Comparison of ENCODE assay signal across 31 mouse cellular contexts in genomic region chr13:99814801-99815200, GRCm38 (mm10).
A peak's percentile ranks its signal among the peaks of the same experiment; 100 is the strongest.
DNase-seq lines count a peak whose midpoint lies in the region; ATAC-seq and TF ChIP-seq lines count a peak whose summit lies in the region.
"Had no signal": no experiment of that assay in that cellular context is flagged by ENCODE, and none has a peak within 500 bp of the region (broad histone marks: within the 10 kb centered on the region; RNA-seq: fewer than 3 reads in every experiment).

No protein-coding gene starts in this region.

- no peak for TF ChIP-seq POLR2A in myocyte (IDR thresholded peaks at IDR 0.05; ENCODE audit: insufficient read length, low read depth)

- H3K9ac ChIP-seq in kidney, embryonic 14.5 days (ENCODE audit: low read depth, low read length): no peak overlapping the region
- H3K9ac ChIP-seq: heart, embryonic 15.5 days; hindbrain, embryonic 13.5 days; liver, embryonic 12.5 days; liver, postnatal 0 days; neural tube, embryonic 13.5 days had no signal

- no peak overlapping the region for H3ac ChIP-seq in myocyte (ENCODE audit: control insufficient read depth, insufficient read length)

- no peaks in the 10 kb centered on the region for H3K9me3 ChIP-seq in kidney, embryonic 14.5 days (ENCODE audit: control insufficient read depth, low read length)
- H3K9me3 ChIP-seq: heart, embryonic 10.5 days; heart, embryonic 15.5 days; hindbrain, embryonic 13.5 days; liver, embryonic 12.5 days; neural tube, embryonic 13.5 days had no signal

- H3K79me2 ChIP-seq in myocyte (ENCODE audit: control insufficient read depth, insufficient read depth): no peaks in the 10 kb centered on the region

- H3K36me3 ChIP-seq in myocyte (ENCODE audit: control insufficient read depth, insufficient read depth): no peaks in the 10 kb centered on the region
- H3K36me3 ChIP-seq in kidney, embryonic 14.5 days (ENCODE audit: control insufficient read depth, insufficient read depth, low read length): no peaks in the 10 kb centered on the region
- H3K36me3 ChIP-seq: heart, embryonic 10.5 days; heart, embryonic 15.5 days; hindbrain, embryonic 13.5 days; liver, embryonic 12.5 days; neural tube, embryonic 13.5 days had no signal

- WGBS in kidney, embryonic 14.5 days: 53% methylated on average over 2 of the region's 2 CpGs

- H3K4me1 ChIP-seq in kidney, embryonic 14.5 days (ENCODE audit: control insufficient read depth, insufficient read depth, low read length): no peaks in the 10 kb centered on the region
- H3K4me1 ChIP-seq: liver, embryonic 12.5 days had no signal

- DNase-seq in adrenal gland, postnatal 25 days: peak; percentile 13
- DNase-seq in adrenal gland, postnatal 14 days: no peak
- DNase-seq in MN1 (ENCODE audit: low spot score) (peak; percentile 80), NIH3T3 (ENCODE audit: low read depth) (peak; percentile 23)
- no peak for DNase-seq in urinary bladder, postnatal 25 days (ENCODE audit: low spot score)
- DNase-seq: cerebellum, adult 11 months; cerebellum, adult 9-10 months; cerebellum, postnatal 36 days; gastrocnemius, postnatal 14 days; heart, adult 11 months; heart, postnatal 4 days; kidney, adult 9 months; kidney, postnatal 25 days; left cerebral cortex, postnatal 4 days; liver, postnatal 0 days; lung, postnatal 36 days; spleen, adult 18-20 months; thymus, adult 18-20 months; thymus, postnatal 25 days had no signal

- peak overlapping the region; percentile 34 for H3K4me2 ChIP-seq in myocyte (ENCODE audit: low read depth)
- H3K4me2 ChIP-seq in kidney, embryonic 14.5 days (replicated peaks; ENCODE audit: low read depth, low read length): no peak overlapping the region
- H3K4me2 ChIP-seq: heart, embryonic 15.5 days; hindbrain, embryonic 13.5 days; liver, embryonic 12.5 days; midbrain, embryonic 11.5 days; neural tube, embryonic 13.5 days had no signal

- no peak for ATAC-seq in kidney, embryonic 14.5 days (ENCODE audit: low FRiP score, low TSS enrichment)
- ATAC-seq: CD4-positive, CD25-positive, alpha-beta regulatory T cell, adult 4 months; forebrain, embryonic 14.5 days; intestine, postnatal 0 days; liver, embryonic 12.5 days; liver, postnatal 0 days; midbrain, embryonic 16.5 days had no signal

- H3K4me3 ChIP-seq in myocyte: no peak overlapping the region
- no peak overlapping the region for H3K4me3 ChIP-seq in kidney, embryonic 14.5 days (ENCODE audit: low read length)
- H3K4me3 ChIP-seq: heart, embryonic 10.5 days; heart, embryonic 15.5 days; hindbrain, embryonic 13.5 days; liver, embryonic 12.5 days; neural tube, embryonic 13.5 days had no signal

- H3K27ac ChIP-seq in kidney, embryonic 14.5 days (ENCODE audit: low read depth, low read length): no peak overlapping the region
- H3K27ac ChIP-seq: heart, embryonic 15.5 days; hindbrain, embryonic 13.5 days; liver, embryonic 12.5 days; neural tube, embryonic 13.5 days had no signal

- H3K27me3 ChIP-seq in myocyte (ENCODE audit: control insufficient read depth, insufficient read depth, insufficient read length): no peaks in the 10 kb centered on the region
- H3K27me3 ChIP-seq in kidney, embryonic 14.5 days (ENCODE audit: control insufficient read depth, insufficient read depth, low read length): no peaks in the 10 kb centered on the region
- H3K27me3 ChIP-seq: heart, embryonic 15.5 days; hindbrain, embryonic 13.5 days; liver, embryonic 12.5 days; neural tube, embryonic 13.5 days had no signal

TF ChIP-seq in myocyte, 11 proteins besides CTCF, POLR2A, EP300 and RAD21:
- TF ChIP-seq MYOG (IDR thresholded peaks at IDR 0.05; ENCODE audit: control insufficient read depth in 1 of 3, insufficient read depth in 1 of 3, insufficient read length in 2 of 3, low read depth in 2 of 3) (no peak), TCF3 (IDR thresholded peaks at IDR 0.05; ENCODE audit: insufficient read length, low read depth) (no peak), MAX (IDR thresholded peaks at IDR 0.05; ENCODE audit: low read depth) (no peak), E2F4 (IDR thresholded peaks at IDR 0.05; ENCODE audit: insufficient read depth) (no peak), MYOD1 (IDR thresholded peaks at IDR 0.05; ENCODE audit: control insufficient read depth in 1 of 3, insufficient read length in 2 of 3, low read depth in 2 of 3) (no peak), CEBPB (IDR thresholded peaks at IDR 0.05; ENCODE audit: insufficient read depth, poor library complexity, severe bottlenecking) (no peak), USF1 (IDR thresholded peaks at IDR 0.05; ENCODE audit: low read depth) (no peak), POLR2AphosphoS2 (IDR thresholded peaks at IDR 0.05; ENCODE audit: insufficient read length, low read depth) (no peak), REST (IDR thresholded peaks at IDR 0.05; ENCODE audit: insufficient read depth, insufficient read length) (no peak), SRF (IDR thresholded peaks at IDR 0.05; ENCODE audit: control insufficient read depth, insufficient read length, low read depth) (no peak), TCF12 (IDR thresholded peaks at IDR 0.05; ENCODE audit: insufficient read depth, poor library complexity, severe bottlenecking) (no peak)

Comparison
In these comparisons a context has a peak if more than half of its experiments do, and no peak if none do; other contexts are left out.
1. DNase-seq: peak in adrenal gland, postnatal 25 days (single experiment), MN1 (single experiment) and NIH3T3 (single experiment); none in adrenal gland, postnatal 14 days (single experiment) and urinary bladder, postnatal 25 days (single experiment).